Mouse (Mus musculus): ENCODE measurements around the gene Galnt7.

DNA sequence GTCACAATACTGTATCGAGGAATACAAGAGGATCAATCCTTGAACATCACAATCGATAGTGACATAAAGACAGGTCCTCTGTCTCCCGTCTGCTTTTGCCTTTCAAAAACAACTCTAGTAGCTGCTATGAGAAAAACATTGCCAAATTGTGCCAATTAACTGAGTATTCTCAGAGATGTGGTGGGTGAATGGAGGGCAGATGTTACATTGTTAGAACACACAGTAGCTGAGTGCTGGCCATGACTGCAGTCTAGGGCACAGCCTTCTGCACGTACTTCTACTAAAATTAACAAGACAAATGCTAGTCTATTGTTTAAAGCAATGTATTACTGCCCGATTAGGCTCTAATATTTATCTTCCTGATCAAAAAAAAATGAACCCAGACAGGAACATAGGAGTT, 27.2 kb upstream of the Galnt7 start:
- TF ChIP-seq CTCF (IDR thresholded peaks at IDR 0.05; ENCODE audit: low read depth), result no peak
- no peak for TF ChIP-seq EP300 (IDR thresholded peaks at IDR 0.05; ENCODE audit: low read depth)
